Mouse (Mus musculus) heart, adult 2 months (tissue): ENCODE measurements around the gene St3gal5.

ENCODE experiments used
- CTCF ChIP-seq: fragments of 200-600 bp; IDR thresholded peaks from 2 replicates; pipeline ENCODE4 v1.8.1; 2022; ENCODE audit warnings: antibody characterized with exemption, mild to moderate bottlenecking, moderate library complexity
- EP300 ChIP-seq: fragments of 200-500 bp; IDR thresholded peaks from 2 replicates; pipeline ENCODE4 v1.6.1; 2011; ENCODE audit warnings: low read depth, low read length, control low read depth; ENCODE audit not compliant: insufficient read depth
- POLR2A ChIP-seq: fragments of 200-500 bp; IDR thresholded peaks from 2 replicates; pipeline ENCODE4 v1.6.1; 2011; ENCODE audit warnings: mild to moderate bottlenecking, low read depth, low read length, control low read depth; ENCODE audit not compliant: insufficient read depth

- TF ChIP-seq CTCF (no peak), POLR2A (no peak), EP300 (no peak)
These were observed 26.0 kb upstream of the St3gal5 start for GRCm38 (mm10) chr6:72071281-72071870.
